Mouse (Mus musculus) embryonic facial prominence, embryonic 13.5 days (tissue): Measurements from ENCODE around the gene Zscan21. TPM values are rescaled to one million over a fixed set of nuclear protein-coding genes. Genes with fewer than 3 reads are reported as not detected.

Source experiments
- ATAC-seq: fragments of 200-750 bp; cut with Nextera tagmentation; 2 replicates; pipeline ENCODE4 v1.8.0; 2017; ENCODE audit warnings: low read depth; ENCODE audit not compliant: insufficient number of reproducible peaks, insufficient read depth, low FRiP score, low TSS enrichment
- H3K27ac ChIP-seq: fragments of 300-500 bp; sonication (generic); 2 replicates; pipeline ENCODE4 v1.5.1; 2015; ENCODE audit warnings: moderate library complexity, mild to moderate bottlenecking, inconsistent platforms
- H3K27me3 ChIP-seq: fragments of 300-500 bp; sonication (generic); 2 replicates; pipeline ENCODE4 v1.6.1; 2015; ENCODE audit warnings: mild to moderate bottlenecking, inconsistent platforms
- H3K36me3 ChIP-seq: fragments of 300-500 bp; sonication (generic); 2 replicates; pipeline ENCODE4 v1.6.1; 2015; ENCODE audit warnings: mild to moderate bottlenecking, inconsistent platforms
- H3K4me1 ChIP-seq: fragments of 300-500 bp; sonication (generic); 2 replicates; pipeline ENCODE4 v1.6.1; 2015; ENCODE audit warnings: inconsistent platforms
- H3K4me2 ChIP-seq: fragments of 300-500 bp; sonication (generic); 2 replicates; pipeline ENCODE4 v1.6.1; 2015; ENCODE audit warnings: moderate library complexity, mild to moderate bottlenecking, inconsistent platforms
- H3K4me3 ChIP-seq: fragments of 300-500 bp; sonication (generic); 2 replicates; pipeline ENCODE4 v1.5.1; 2015; ENCODE audit warnings: mild to moderate bottlenecking, inconsistent platforms
- H3K9ac ChIP-seq: fragments of 300-500 bp; sonication (generic); 2 replicates; pipeline ENCODE4 v1.6.1; 2015; ENCODE audit warnings: mild to moderate bottlenecking, inconsistent platforms
- H3K9me3 ChIP-seq: fragments of 300-500 bp; sonication (generic); 2 replicates; pipeline ENCODE4 v1.6.1; 2016; ENCODE audit warnings: inconsistent platforms
- WGBS: fragments of 180-500 bp; shearing (Covaris S2); methylation state at CpG from one replicate; pipeline ENCODE4 v1.1.7; 2015; ENCODE audit warnings: mixed read lengths; 5-methylcytosine and 5-hydroxymethylcytosine counted together
- microRNA counts: library from miRNA; unstranded; fragments of <30 nt; microRNA quantifications from one replicate; lab custom pipeline; 2016
- microRNA-seq: library from miRNA; unstranded; fragments of <30 nt; microRNA quantifications from one replicate; pipeline ENCODE4, GENCODE M21; 2016
- polyA plus RNA-seq: library from polyadenylated mRNA; unstranded; fragments of >200 nt; fragmentation: Nextera tagmentation; extraction: Ambion mirVana; gene quantifications from 2 replicates; pipeline ENCODE4 v1.2.1, GENCODE M21; 2015

Gene Zscan21
- polyA plus RNA-seq, 1 experiment from 2014 or later = 70.7 TPM

GRCm38 (mm10) chr5:138170936-138171561 lies 54.3 kb downstream of the Zscan21 start:
- ATAC-seq = peak; percentile 81
- Histone ChIP-seq H3K27me3 (no peaks in the 10 kb centered on the region), H3K36me3 (peaks cover 58% of the 10 kb centered on the region), H3K27ac (peak overlapping the region; percentile 95), H3K4me3 (peak overlapping the region; percentile 76), H3K9ac (peak overlapping the region; percentile 83), H3K9me3 (no peaks in the 10 kb centered on the region), H3K4me1 (peaks cover 30% of the 10 kb centered on the region), H3K4me2 (peak overlapping the region; percentile 83)
- WGBS = under 1% methylated on average over 47 of the region's 47 CpGs

- ATAC-seq = peak; percentile 89
- peak within 1 kb of the TSS; percentile 83 for H3K4me2 ChIP-seq
- H3K4me1 ChIP-seq = peaks cover 26% of the 10 kb centered on the region
- H3K9ac ChIP-seq = peak within 1 kb of the TSS; percentile 83
- H3K9me3 ChIP-seq = no peaks in the 10 kb centered on the region
- under 1% methylated on average over 54 of the region's 54 CpGs for WGBS
- H3K36me3 ChIP-seq = peaks cover 56% of the 10 kb centered on the region
- peak within 1 kb of the TSS; percentile 76 for H3K4me3 ChIP-seq
- H3K27me3 ChIP-seq = no peaks in the 10 kb centered on the region
- peak within 1 kb of the TSS; percentile 95 for H3K27ac ChIP-seq
Measured at GRCm38 (mm10) chr5:138171695-138172491, 55.2 kb downstream of the Zscan21 start, which contains the start of the genes Ap4m1 and Mcm7. Gene Ap4m1, plus strand, starts transcription at chr5:138172002. Gene Mcm7, minus strand, starts transcription at chr5:138172422.

GRCm38 (mm10) chr5:138173217-138173616 lies 56.5 kb downstream of the Zscan21 start:
- 72% methylated on average over 3 of the region's 3 CpGs for whole genome bisulfite sequencing
- no peak for ATAC-seq
- Histone ChIP-seq H3K9me3 (no peaks in the 10 kb centered on the region), H3K4me1 (peaks cover 26% of the 10 kb centered on the region), H3K27ac (no peak overlapping the region), H3K36me3 (peaks cover 56% of the 10 kb centered on the region), H3K27me3 (no peaks in the 10 kb centered on the region), H3K9ac (no peak overlapping the region; the same call in 1 of the 2 replicates), H3K4me2 (peak overlapping the region; percentile 83), H3K4me3 (peak overlapping the region; percentile 76)

MicroRNAs within 50 kb of the gene (microRNA counts, 519-probe panel; counts per million panel counts)
- microRNA mmu-miR-106b (lab: Ali Mortazavi, UCI) (4,670 counts per million, percentile 93 among the panel's probes with 10 or more counts), microRNA mmu-miR-25 (lab: Ali Mortazavi, UCI) (5,547 counts per million, percentile 98 among the panel's probes with 10 or more counts), microRNA mmu-miR-93 (lab: Ali Mortazavi, UCI) (4,569 counts per million, percentile 92 among the panel's probes with 10 or more counts)

Small RNA genes lying within 50 kb of the gene (microRNA-seq; reads per million reads assigned to microRNA genes)
- gene Mir106b (10,901 reads per million, percentile 95 among the genes with 10 or more reads in this experiment), gene Mir25 (779 reads per million, percentile 75 among the genes with 10 or more reads in this experiment), gene Mir93 (19,685 reads per million, percentile 97 among the genes with 10 or more reads in this experiment)

Other genes starting within 250 kb of the Zscan21 start
- not detected in 2 replicates for gene Pilrb2, start 245.1 kb upstream of the Zscan21 start, polyA plus RNA-seq
- gene Cyp3a13, start 195.3 kb upstream of the Zscan21 start, polyA plus RNA-seq = 0.34 TPM in 1 of 2 replicates, not detected in the other
- gene Gjc3, start 153.8 kb upstream of the Zscan21 start, polyA plus RNA-seq = 0.46 and 0.52 TPM in 2 replicates
- 0.17 and 0.40 TPM in 2 replicates for gene Azgp1, start 135.4 kb upstream of the Zscan21 start, polyA plus RNA-seq
- not detected in 2 replicates for gene Smok3a, start 95.6 kb upstream of the Zscan21 start, polyA plus RNA-seq
- not detected in 2 replicates for gene Smok3b, start 95.5 kb upstream of the Zscan21 start, polyA plus RNA-seq
- gene Smok3c, start 63.7 kb upstream of the Zscan21 start, polyA plus RNA-seq = not detected in 2 replicates
- gene Zkscan1, start 31.8 kb upstream of the Zscan21 start, polyA plus RNA-seq = 21.6 and 23.3 TPM in 2 replicates
- 24.0 and 24.4 TPM in 2 replicates for gene Zfp113, start 38.8 kb downstream of the Zscan21 start, polyA plus RNA-seq
- 308 and 342 TPM in 2 replicates for gene Cops6, start 44.2 kb downstream of the Zscan21 start, polyA plus RNA-seq
- gene Ap4m1, start 55.1 kb downstream of the Zscan21 start, polyA plus RNA-seq = 35.7 and 37.5 TPM in 2 replicates
- gene Mcm7, start 55.5 kb downstream of the Zscan21 start, polyA plus RNA-seq = 191 and 201 TPM in 2 replicates
- 94.2 and 101 TPM in 2 replicates for gene Taf6, start 70.5 kb downstream of the Zscan21 start, polyA plus RNA-seq
- 67.5 and 69.8 TPM in 2 replicates for gene Cnpy4, start 70.6 kb downstream of the Zscan21 start, polyA plus RNA-seq
- 9.0 and 9.3 TPM in 2 replicates for gene Mblac1, start 77.4 kb downstream of the Zscan21 start, polyA plus RNA-seq
- gene Nxpe5, start 109.0 kb downstream of the Zscan21 start, polyA plus RNA-seq = not detected in 2 replicates
- 61.2 and 63.5 TPM in 2 replicates for gene Lamtor4, start 138.6 kb downstream of the Zscan21 start, polyA plus RNA-seq
- gene BC037034, start 147.1 kb downstream of the Zscan21 start, polyA plus RNA-seq = 5.8 and 9.0 TPM in 2 replicates
- 3.7 and 4.2 TPM in 2 replicates for gene Gal3st4, start 155.9 kb downstream of the Zscan21 start, polyA plus RNA-seq
- 0.23 and 0.24 TPM in 2 replicates for gene Gm43720, start 163.1 kb downstream of the Zscan21 start, polyA plus RNA-seq
- 47.6 and 49.1 TPM in 2 replicates for gene Gpc2, start 163.1 kb downstream of the Zscan21 start, polyA plus RNA-seq
- 6.2 and 6.9 TPM in 2 replicates for gene Stag3, start 163.3 kb downstream of the Zscan21 start, polyA plus RNA-seq
- gene Pvrig, start 225.1 kb downstream of the Zscan21 start, polyA plus RNA-seq = not detected in 2 replicates